10 mouse cellular contexts compared by ENCODE assay signal in genomic region chr10:77258041-77258590, GRCm38 (mm10). TPM values are rescaled to one million over a fixed set of nuclear protein-coding genes. Genes with fewer than 3 reads are reported as not detected.
A peak's percentile ranks its signal among the peaks of the same experiment; 100 is the strongest.
DNase-seq lines count a peak whose midpoint lies in the region; ATAC-seq and TF ChIP-seq lines count a peak whose summit lies in the region.
"Had no signal": no experiment of that assay in that cellular context is flagged by ENCODE, and none has a peak within 500 bp of the region (broad histone marks: within the 10 kb centered on the region; RNA-seq: fewer than 3 reads in every experiment).

No protein-coding gene starts in this region.

- H3K4me1 ChIP-seq in heart, embryonic 11.5 days (ENCODE audit: control insufficient read depth, insufficient read depth, low read length) = peaks cover 13% of the 10 kb centered on the region; the same call in 1 of the 2 replicates
- peaks cover 0 to 5% of the 10 kb centered on the region in 2 experiments; a peak in 1 of 4 replicates for H3K4me1 ChIP-seq in ES-E14 (ENCODE audit: control insufficient read depth in 2 of 2, insufficient read depth in 2 of 2, low read length in 2 of 2, poor library complexity in 1 of 2)
- peaks cover 14% of the 10 kb centered on the region; the same call in 1 of the 2 replicates for H3K4me1 ChIP-seq in forebrain, postnatal 0 days (ENCODE audit: insufficient read depth)
- H3K4me1 ChIP-seq in liver, postnatal 0 days (ENCODE audit: insufficient read depth) = peaks cover 12% of the 10 kb centered on the region
- peaks cover 3% of the 10 kb centered on the region for H3K4me1 ChIP-seq in thymus, adult 2 months (replicated peaks; ENCODE audit: control insufficient read depth, insufficient read depth, low read length)

- H3K4me2 ChIP-seq in heart, embryonic 11.5 days = peak overlapping the region; percentile 77
- H3K4me2 ChIP-seq in forebrain, postnatal 0 days (ENCODE audit: low read depth) = peak overlapping the region; percentile 96
- peak overlapping the region; percentile 96 for H3K4me2 ChIP-seq in liver, postnatal 0 days (ENCODE audit: low read depth, low read length)

- peak; percentile 24 for TF ChIP-seq CTCF in forebrain, postnatal 0 days (IDR thresholded peaks at IDR 0.05; ENCODE audit: low read depth)
- TF ChIP-seq CTCF in liver, postnatal 0 days (IDR thresholded peaks at IDR 0.05; ENCODE audit: low read depth) = no peak
- TF ChIP-seq CTCF in thymus, adult 2 months (IDR thresholded peaks at IDR 0.05; ENCODE audit: borderline replicate concordance, control insufficient read depth, extremely low read depth, insufficient read depth, low read length, poor library complexity) = no peak

- ATAC-seq in heart, embryonic 11.5 days (replicated peaks; ENCODE audit: insufficient number of reproducible peaks, low FRiP score, low TSS enrichment) = no peak
- ATAC-seq in forebrain, postnatal 0 days = no peak
- no peak for ATAC-seq in liver, postnatal 0 days

- peak overlapping the region; percentile 95 for H3K4me3 ChIP-seq in heart, embryonic 11.5 days (ENCODE audit: low read depth, low read length)
- peak overlapping the region; percentile 56 to 63 for H3K4me3 ChIP-seq in ES-E14 (ENCODE audit: insufficient read depth in 1 of 2, low read depth in 1 of 2, low read length in 2 of 2, poor library complexity in 1 of 2, severe bottlenecking in 1 of 2)
- peak overlapping the region; percentile 97 for H3K4me3 ChIP-seq in forebrain, postnatal 0 days (ENCODE audit: low read depth, low read length)
- peak overlapping the region; percentile 98; the same call in 1 of the 2 replicates for H3K4me3 ChIP-seq in liver, postnatal 0 days (ENCODE audit: low read depth, low read length)
- no peak overlapping the region for H3K4me3 ChIP-seq in thymus, adult 2 months (ENCODE audit: control insufficient read depth, insufficient read depth, low read length)

- no peak for TF ChIP-seq POLR2A in thymus, adult 2 months (IDR thresholded peaks at IDR 0.05; ENCODE audit: control insufficient read depth, extremely low read depth, insufficient read depth, low read length, poor library complexity)

- in situ Hi-C loops in ES-E14 (cut with MboI; ENCODE audit: low sequenced_read_pairs in 2 of 2, unreplicated experiment in 2 of 2) = loop anchor here in 1 of 2 experiments (10.0 kb wide), 1 partner anchor 123 kb away; no protein-coding TSS in a partner anchor

- no peak for DNase-seq in heart, postnatal 14 days
- DNase-seq in ES-E14 (ENCODE audit: low read depth, low spot score) = no peak
- no peak for DNase-seq in forebrain, postnatal 0 days
- no peak for DNase-seq in liver, postnatal 0 days
- DNase-seq in spleen, adult 18-20 months = no peak
- DNase-seq in thymus, adult 2 months = no peak
- DNase-seq in spleen, postnatal 36 days (ENCODE audit: low spot score in 2 of 2) = no peak
- DNase-seq: layer of hippocampus, adult 9-11 months; right cerebral cortex, postnatal 14 days had no signal

- no peaks in the 10 kb centered on the region for H3K9me3 ChIP-seq in heart, embryonic 11.5 days (replicated peaks; ENCODE audit: control insufficient read depth, low read length)
- no peaks in the 10 kb centered on the region for H3K9me3 ChIP-seq in ES-E14 (ENCODE audit: control insufficient read depth, insufficient read depth, low read depth, low read length)
- H3K9me3 ChIP-seq in forebrain, postnatal 0 days (ENCODE audit: low read length) = no peaks in the 10 kb centered on the region
- no peaks in the 10 kb centered on the region for H3K9me3 ChIP-seq in liver, postnatal 0 days (ENCODE audit: low read length)

- peak overlapping the region; percentile 94; the same call in 1 of the 2 replicates for H3K9ac ChIP-seq in heart, embryonic 11.5 days (ENCODE audit: low read depth, low read length)
- no peak overlapping the region; the same call in 1 of the 2 replicates for H3K9ac ChIP-seq in ES-E14 (ENCODE audit: insufficient read depth, low read depth, low read length, poor library complexity, severe bottlenecking)
- peak overlapping the region; percentile 86; the same call in 1 of the 2 replicates for H3K9ac ChIP-seq in forebrain, postnatal 0 days
- H3K9ac ChIP-seq in liver, postnatal 0 days (replicated peaks) = no peak overlapping the region

- no peak overlapping the region for H3K27ac ChIP-seq in heart, embryonic 11.5 days (ENCODE audit: low read depth, low read length)
- no peak overlapping the region for H3K27ac ChIP-seq in ES-E14 (ENCODE audit: insufficient read depth, low read depth, low read length, poor library complexity, severe bottlenecking)
- H3K27ac ChIP-seq in forebrain, postnatal 0 days (ENCODE audit: low read depth, low read length) = no peak overlapping the region
- H3K27ac ChIP-seq in liver, postnatal 0 days (ENCODE audit: low read depth) = no peak overlapping the region
- no peak overlapping the region for H3K27ac ChIP-seq in thymus, adult 2 months (ENCODE audit: control insufficient read depth, insufficient read depth, low read length)

- H3K36me3 ChIP-seq in heart, embryonic 11.5 days (ENCODE audit: control insufficient read depth, insufficient read depth, low read length) = peaks cover 13% of the 10 kb centered on the region; the same call in 1 of the 2 replicates
- H3K36me3 ChIP-seq in ES-E14 (ENCODE audit: control insufficient read depth, insufficient read depth, low read length, poor library complexity, severe bottlenecking) = peaks cover 9% of the 10 kb centered on the region
- H3K36me3 ChIP-seq in forebrain, postnatal 0 days (ENCODE audit: insufficient read depth) = peaks cover 7% of the 10 kb centered on the region; the same call in 1 of the 2 replicates
- H3K36me3 ChIP-seq in liver, postnatal 0 days (replicated peaks; ENCODE audit: insufficient read depth, low read length) = peaks cover 11% of the 10 kb centered on the region
- H3K36me3 ChIP-seq in thymus, adult 2 months (ENCODE audit: control insufficient read depth, insufficient read depth, low read length) = no peaks in the 10 kb centered on the region

- TF ChIP-seq EP300 in liver, postnatal 0 days (IDR thresholded peaks at IDR 0.05; ENCODE audit: low read depth) = no peak

- intact Hi-C loops in heart, postnatal 14 days (cut with DNase I) = no loop called here

- H3K27me3 ChIP-seq in heart, embryonic 11.5 days (ENCODE audit: control insufficient read depth, insufficient read depth, low read length) = no peaks in the 10 kb centered on the region
- no peaks in the 10 kb centered on the region for H3K27me3 ChIP-seq in forebrain, postnatal 0 days (ENCODE audit: insufficient read depth, low read length)
- no peaks in the 10 kb centered on the region for H3K27me3 ChIP-seq in liver, postnatal 0 days (ENCODE audit: insufficient read depth, low read length)
- H3K27me3 ChIP-seq in thymus, adult 2 months (ENCODE audit: control insufficient read depth, insufficient read depth, low read length) = no peaks in the 10 kb centered on the region; the same call in 1 of the 2 replicates

- 49% methylated on average over 4 of the region's 4 CpGs for WGBS in heart, embryonic 11.5 days (ENCODE audit: insufficient replicate concordance)
- 55% methylated on average over 4 of the region's 4 CpGs for WGBS in forebrain, postnatal 0 days
- WGBS in liver, postnatal 0 days (ENCODE audit: insufficient replicate concordance) = 57% methylated on average over 4 of the region's 4 CpGs
- 65% methylated on average over 4 of the region's 4 CpGs for WGBS in thymus, adult 2 months

TF ChIP-seq in ES-E14, 5 proteins besides CTCF, POLR2A, EP300 and RAD21:
- TF ChIP-seq MAFK (IDR thresholded peaks at IDR 0.05; ENCODE audit: insufficient read depth, low read depth, low read length) = no peak
- TF ChIP-seq ZC3H11A (IDR thresholded peaks at IDR 0.05; ENCODE audit: borderline replicate concordance, low read depth, low read length) = no peak
- no peak for TF ChIP-seq HCFC1 (IDR thresholded peaks at IDR 0.05; ENCODE audit: borderline replicate concordance, insufficient read depth, low read length)
- TF ChIP-seq ZNF384 (IDR thresholded peaks at IDR 0.05; ENCODE audit: low read depth, low read length) = no peak
- TF ChIP-seq CHD2 (IDR thresholded peaks at IDR 0.05; ENCODE audit: low read depth, low read length) = no peak

RNA-seq across cellular contexts. Expression of gene Pofut2, which starts 0.9 kb away (rescaled TPM):
- polyA plus RNA-seq in heart, embryonic 11.5 days (2014; fragmentation: Nextera tagmentation; extraction: Ambion mirVana) = 118 and 133 TPM in 2 replicates
- 10 to 100 TPM; 45.8 to 48.2 TPM for total RNA-seq in heart, postnatal 14 days (2021)
- 67.6 and 101 TPM in 2 replicates for total RNA-seq in ES-E14 (2012; rRNA removed)
- total RNA-seq in forebrain, postnatal 0 days (2014; rRNA removed) = 36.5 and 39.0 TPM in 2 replicates
- 34.3 and 38.3 TPM in 2 replicates for polyA plus RNA-seq in forebrain, postnatal 0 days (2015; fragmentation: Nextera tagmentation; extraction: Ambion mirVana)
- 16.4 and 17.2 TPM in 2 replicates for polyA plus RNA-seq in liver, postnatal 0 days (2015; fragmentation: Nextera tagmentation; extraction: Ambion mirVana)
- polyA plus RNA-seq in thymus, adult 2 months (2012; rRNA removed) = 50.4 and 60.0 TPM in 2 replicates

Comparison
In these comparisons a context has a peak if more than half of its experiments do, and no peak if none do; other contexts are left out.
1. H3K9ac ChIP-seq: peak in heart, embryonic 11.5 days (single experiment) and forebrain, postnatal 0 days (single experiment); none in ES-E14 (single experiment) and liver, postnatal 0 days (single experiment).
2. Peak in every context shown above with its lines, with median percentiles within 50 percentile points of each other: H3K4me2 ChIP-seq.